Mouse (Mus musculus) cortical plate, adult 2 months (tissue): ENCODE measurements around the gene Cdc42ep4. TPM values are rescaled to one million over a fixed set of nuclear protein-coding genes. Genes with fewer than 3 reads are reported as not detected.

Experiments used
- H3K27ac ChIP-seq: fragments of 200-500 bp; 2 replicates; pipeline ENCODE4 v1.5.1; 2012; ENCODE audit warnings: low read length, control low read depth, inconsistent platforms; ENCODE audit not compliant: insufficient read depth
- H3K4me1 ChIP-seq: fragments of 200-500 bp; 2 replicates; pipeline ENCODE4 v1.6.1; 2011; ENCODE audit warnings: low read length; ENCODE audit not compliant: control insufficient read depth, insufficient read depth
- H3K4me3 ChIP-seq: fragments of 200-500 bp; 2 replicates; pipeline ENCODE4 v1.5.1; 2011; ENCODE audit warnings: mild to moderate bottlenecking, low read length, control low read depth; ENCODE audit not compliant: insufficient read depth
- CTCF ChIP-seq: fragments of 200-500 bp; IDR thresholded peaks from 2 replicates; pipeline ENCODE4 v1.5.1; 2011; ENCODE audit warnings: mild to moderate bottlenecking, control low read depth, low read length; ENCODE audit not compliant: insufficient read depth; ENCODE audit errors: extremely low read depth
- POLR2A ChIP-seq: fragments of 200-500 bp; IDR thresholded peaks from 2 replicates; pipeline ENCODE4 v1.6.1; 2011; ENCODE audit warnings: mild to moderate bottlenecking, low read length, control low read depth; ENCODE audit not compliant: insufficient read depth; ENCODE audit errors: extremely low read depth
- polyA plus RNA-seq: library from polyadenylated mRNA; depleted of rRNA; stranded (reverse); fragments of >200 nt; gene quantifications from 2 replicates; pipeline ENCODE4 v1.2.3, GENCODE M21; 2012; rRNA removed

The Cdc42ep4 gene
- polyA plus RNA-seq: 24.3 and 24.7 TPM in 2 replicates

DNA sequence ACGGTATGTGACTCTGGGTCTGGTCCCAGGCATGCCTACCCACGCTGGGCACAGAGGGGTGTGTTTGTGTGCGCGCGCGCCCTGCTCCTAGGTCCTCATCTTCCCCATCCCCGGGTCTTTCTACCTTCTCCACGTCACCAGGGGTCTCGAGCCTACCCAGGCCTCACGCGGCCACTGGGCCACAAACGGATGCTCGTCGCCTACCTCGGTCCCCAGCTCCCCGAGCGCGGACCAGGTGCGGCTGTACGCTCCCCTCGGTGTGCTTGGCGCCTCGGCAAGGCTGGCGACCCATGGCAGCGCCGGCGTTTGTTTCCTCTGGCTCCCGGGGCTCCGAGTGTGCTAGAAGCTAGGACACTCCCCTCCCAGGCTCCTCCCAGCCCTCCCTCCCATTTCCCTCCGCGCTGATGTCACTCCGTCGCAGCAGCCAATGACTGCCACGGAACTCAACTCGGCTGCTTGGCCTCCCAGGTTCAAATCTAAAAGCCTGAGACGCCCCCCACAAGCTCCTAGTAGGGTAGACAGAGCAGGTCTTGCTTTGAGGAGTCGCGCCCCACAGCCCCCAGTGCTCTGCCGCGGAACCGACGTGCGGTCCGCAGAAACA, at the start of gene Cdc42ep4:
Cdc42ep4 (minus strand) TSS at position 398 of the 601 bp plus-strand sequence.
- TF ChIP-seq CTCF (no peak), POLR2A (peak; percentile 82; the same call in 1 of the 2 replicates)
- Histone ChIP-seq H3K27ac (peak within 1 kb of the TSS; percentile 90), H3K4me1 (no peaks in the 10 kb centered on the region), H3K4me3 (peak within 1 kb of the TSS; percentile 78)

DNA sequence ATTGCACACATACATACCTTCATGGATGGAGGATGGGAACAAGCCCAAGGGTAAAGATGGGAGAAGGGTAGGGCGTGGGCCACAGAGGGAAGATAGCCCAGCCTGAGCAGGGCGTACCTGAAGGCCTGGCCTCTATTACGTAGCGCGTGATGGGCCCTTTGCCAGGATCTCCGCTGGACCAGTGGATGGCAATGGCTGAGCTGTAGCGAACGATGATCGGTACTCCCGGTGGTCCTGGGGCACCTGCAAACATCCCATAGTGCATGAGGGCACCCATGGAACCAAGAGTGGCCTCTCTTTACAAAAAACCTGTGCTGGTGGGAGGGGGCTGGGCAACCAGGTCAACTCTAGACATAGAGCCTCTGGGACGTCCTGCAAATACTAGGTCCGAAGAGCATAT, 48.3 kb upstream of the Cdc42ep4 start:
- H3K4me3 ChIP-seq: no peak overlapping the region
- peaks cover 4% of the 10 kb centered on the region for H3K4me1 ChIP-seq
- TF ChIP-seq CTCF (no peak), POLR2A (no peak)
- no peak overlapping the region for H3K27ac ChIP-seq

DNA sequence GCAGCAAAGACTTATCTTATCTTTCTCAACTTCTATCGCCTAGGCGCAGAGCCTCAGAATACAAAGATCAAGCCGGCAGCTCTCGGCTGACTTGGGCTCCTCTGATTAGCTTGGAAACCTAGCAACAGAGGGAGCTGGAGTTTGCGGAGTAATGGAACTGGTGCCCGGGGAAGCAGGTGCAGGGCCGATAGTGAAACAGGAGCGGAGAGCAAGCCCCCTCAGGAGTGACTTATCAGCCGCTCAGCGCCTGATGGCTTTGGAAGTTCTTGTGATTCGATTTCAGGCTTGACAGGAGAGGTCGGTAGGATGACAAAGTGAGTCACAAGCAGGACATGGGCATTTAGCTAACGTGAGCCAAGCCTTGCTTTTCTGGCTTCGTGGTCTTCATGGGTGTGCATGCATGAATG, 47.4 kb upstream of the Cdc42ep4 start:
- peaks cover 4% of the 10 kb centered on the region for H3K4me1 ChIP-seq
- TF ChIP-seq CTCF (no peak), POLR2A (no peak)
- no peak overlapping the region for H3K27ac ChIP-seq
- no peak overlapping the region for H3K4me3 ChIP-seq

- H3K4me1 ChIP-seq: peaks cover 4% of the 10 kb centered on the region
- TF ChIP-seq CTCF: no peak
- no peak for TF ChIP-seq POLR2A
- no peak overlapping the region for H3K27ac ChIP-seq
- no peak overlapping the region for H3K4me3 ChIP-seq
Observed at GRCm38 (mm10) chr11:113798011-113798410, 46.3 kb upstream of the Cdc42ep4 start.

GRCm38 (mm10) chr11:113797014-113797983, 45.6 kb upstream of the Cdc42ep4 start:
- no peak for TF ChIP-seq CTCF
- TF ChIP-seq POLR2A: no peak
- H3K4me1 ChIP-seq: peaks cover 6% of the 10 kb centered on the region
- H3K4me3 ChIP-seq: no peak overlapping the region
- 0 out of 2 replicates have a peak overlapping the region, but pooled peaks have one; percentile 14 for H3K27ac ChIP-seq

GRCm38 (mm10) chr11:113795846-113796245, 44.2 kb upstream of the Cdc42ep4 start:
- H3K27ac ChIP-seq: no peak overlapping the region
- H3K4me1 ChIP-seq: peaks cover 6% of the 10 kb centered on the region
- H3K4me3 ChIP-seq: no peak overlapping the region
- TF ChIP-seq CTCF (no peak), POLR2A (no peak)

- Histone ChIP-seq H3K27ac (peak overlapping the region; percentile 82; the same call in 1 of the 2 replicates), H3K4me3 (no peak overlapping the region), H3K4me1 (peaks cover 4% of the 10 kb centered on the region)
- no peak for TF ChIP-seq POLR2A
- TF ChIP-seq CTCF: no peak
Observed at GRCm38 (mm10) chr11:113791357-113792215, 39.9 kb upstream of the Cdc42ep4 start.

- no peak overlapping the region; the same call in 1 of the 2 replicates for H3K27ac ChIP-seq
- no peak overlapping the region for H3K4me3 ChIP-seq
- TF ChIP-seq CTCF (no peak), POLR2A (no peak)
- H3K4me1 ChIP-seq: peaks cover 6% of the 10 kb centered on the region
Observed at GRCm38 (mm10) chr11:113789101-113789500, 37.4 kb upstream of the Cdc42ep4 start.
